Mouse (Mus musculus) kidney, adult 2 months (tissue): ENCODE results near the gene Gm5460. TPM values are rescaled to one million over a fixed set of nuclear protein-coding genes. Genes with fewer than 3 reads are reported as not detected.

Experiments
- DNase-seq: peaks from one replicate; pipeline ENCODE4 v3.0.0; 2021
- H3K27ac ChIP-seq: fragments of 200-500 bp; 2 replicates; pipeline ENCODE4 v1.5.1; 2012; ENCODE audit warnings: low read depth, low read length, control low read depth, inconsistent platforms; ENCODE audit not compliant: insufficient read depth
- H3K27me3 ChIP-seq: fragments of 200-500 bp; replicated peaks from 2 replicates; pipeline ENCODE4 v1.6.1; 2012; ENCODE audit warnings: mild to moderate bottlenecking, moderate library complexity, low read length, inconsistent platforms; ENCODE audit not compliant: control insufficient read depth, insufficient read depth
- H3K36me3 ChIP-seq: fragments of 200-500 bp; 2 replicates; pipeline ENCODE4 v1.6.1; 2012; ENCODE audit warnings: mild to moderate bottlenecking, moderate library complexity, low read length, inconsistent platforms; ENCODE audit not compliant: control insufficient read depth, insufficient read depth
- H3K4me1 ChIP-seq: fragments of 200-500 bp; 2 replicates; pipeline ENCODE4 v1.6.1; 2011; ENCODE audit warnings: low read length; ENCODE audit not compliant: control insufficient read depth, insufficient read depth
- H3K4me3 ChIP-seq: fragments of 200-500 bp; 2 replicates; pipeline ENCODE4 v1.5.1; 2011; ENCODE audit warnings: mild to moderate bottlenecking, low read depth, low read length, control low read depth; ENCODE audit not compliant: insufficient read depth
- CTCF ChIP-seq: fragments of 200-500 bp; conservative IDR thresholded peaks from 2 replicates; pipeline ENCODE4 v1.5.1; 2011; ENCODE audit warnings: low read depth, mild to moderate bottlenecking, control low read depth, low read length, moderate library complexity, mixed read lengths; ENCODE audit not compliant: insufficient read depth, insufficient read length
- POLR2A ChIP-seq: fragments of 200-500 bp; IDR thresholded peaks from one replicate; pipeline ENCODE4 v1.6.1; 2011; ENCODE audit warnings: low read depth, low read length, control low read depth
- WGBS: fragments of 180-500 bp; shearing (Covaris S2); methylation state at CpG from one replicate; pipeline ENCODE4 v1.1.7; 2018; 5-methylcytosine and 5-hydroxymethylcytosine counted together
- polyA plus RNA-seq: library from polyadenylated mRNA; depleted of rRNA; stranded (reverse); fragments of >200 nt; gene quantifications from 2 replicates; pipeline ENCODE4 v1.2.3, GENCODE M21; 2012

Gm5460 gene
- polyA plus RNA-seq, 1 experiment, result not detected

- TF ChIP-seq CTCF, result no peak
- TF ChIP-seq POLR2A, result no peak
- Histone ChIP-seq H3K4me1 (no peaks in the 10 kb centered on the region), H3K27ac (no peak overlapping the region), H3K27me3 (no peaks in the 10 kb centered on the region), H3K36me3 (no peaks in the 10 kb centered on the region), H3K4me3 (no peak overlapping the region)
- WGBS, result 91% methylated on average over 2 of the region's 2 CpGs
- no peak for DNase-seq
Observed at GRCm38 (mm10) chr14:34016938-34017337, 380 bp downstream of the Gm5460 start.

DNA sequence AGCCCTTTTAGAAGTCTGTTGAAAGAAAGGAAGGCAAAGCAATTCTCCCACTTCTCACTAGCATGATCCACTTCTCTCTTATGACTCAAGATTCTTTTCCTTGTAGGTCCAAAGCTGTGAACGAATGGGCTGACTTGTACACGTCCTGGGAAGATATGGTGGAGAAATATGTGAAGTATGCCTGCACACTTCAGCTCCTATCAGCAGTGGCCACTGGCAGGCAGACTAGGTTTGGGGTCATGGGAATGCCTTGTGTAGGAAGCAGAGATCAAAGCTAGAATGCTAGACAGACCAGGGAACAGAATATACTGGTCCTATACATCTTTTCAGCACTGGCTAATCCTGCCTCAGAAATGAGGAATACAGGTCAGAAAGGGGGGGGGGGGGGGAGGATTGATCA is 10.2 kb downstream of the Gm5460 start:
- no peak overlapping the region for H3K4me3 ChIP-seq
- WGBS, result 60% methylated on average over 2 of the region's 2 CpGs
- no peaks in the 10 kb centered on the region for H3K4me1 ChIP-seq
- no peak for TF ChIP-seq POLR2A
- no peak for TF ChIP-seq CTCF
- H3K36me3 ChIP-seq, result no peaks in the 10 kb centered on the region
- no peak for DNase-seq
- H3K27me3 ChIP-seq, result no peaks in the 10 kb centered on the region
- no peak overlapping the region for H3K27ac ChIP-seq

GRCm38 (mm10) chr14:34033841-34034610 is 17.5 kb downstream of the Gm5460 start:
- Histone ChIP-seq H3K36me3 (no peaks in the 10 kb centered on the region), H3K27me3 (no peaks in the 10 kb centered on the region), H3K4me3 (no peak overlapping the region), H3K27ac (no peak overlapping the region), H3K4me1 (no peaks in the 10 kb centered on the region)
- 89% methylated on average over 8 of the region's 8 CpGs for WGBS
- TF ChIP-seq POLR2A, result no peak
- no peak for TF ChIP-seq CTCF
- no peak for DNase-seq

DNA sequence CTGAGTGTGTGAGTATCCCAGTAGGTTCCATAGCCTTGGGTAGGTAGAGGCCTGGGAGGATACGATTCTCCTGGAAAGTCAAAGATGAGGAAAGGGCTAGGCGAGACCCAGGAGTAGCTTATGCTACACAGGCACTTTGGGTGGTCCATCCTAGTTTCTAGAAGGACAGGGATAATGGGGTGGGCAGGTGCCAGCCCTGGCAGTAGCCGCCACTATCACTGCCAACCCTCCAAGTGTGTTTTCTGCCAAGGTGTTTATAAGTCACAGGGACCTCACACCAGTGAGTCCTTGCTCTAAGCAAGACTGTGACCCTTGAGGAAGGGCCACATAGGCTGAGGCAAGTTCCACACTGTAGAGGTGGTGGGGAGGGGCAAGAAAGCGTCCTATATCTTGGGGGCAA is 24.7 kb downstream of the Gm5460 start:
- Histone ChIP-seq H3K36me3 (no peaks in the 10 kb centered on the region), H3K4me3 (no peak overlapping the region), H3K27ac (no peak overlapping the region), H3K4me1 (no peaks in the 10 kb centered on the region), H3K27me3 (no peaks in the 10 kb centered on the region)
- DNase-seq, result no peak
- TF ChIP-seq CTCF (no peak), POLR2A (no peak)
- 86% methylated on average over 4 of the region's 4 CpGs for WGBS

- no peak for DNase-seq
- no peaks in the 10 kb centered on the region for H3K36me3 ChIP-seq
- 73% methylated on average over 3 of the region's 3 CpGs for WGBS
Observed at GRCm38 (mm10) chr14:34043341-34043740, 26.8 kb downstream of the Gm5460 start.

DNA sequence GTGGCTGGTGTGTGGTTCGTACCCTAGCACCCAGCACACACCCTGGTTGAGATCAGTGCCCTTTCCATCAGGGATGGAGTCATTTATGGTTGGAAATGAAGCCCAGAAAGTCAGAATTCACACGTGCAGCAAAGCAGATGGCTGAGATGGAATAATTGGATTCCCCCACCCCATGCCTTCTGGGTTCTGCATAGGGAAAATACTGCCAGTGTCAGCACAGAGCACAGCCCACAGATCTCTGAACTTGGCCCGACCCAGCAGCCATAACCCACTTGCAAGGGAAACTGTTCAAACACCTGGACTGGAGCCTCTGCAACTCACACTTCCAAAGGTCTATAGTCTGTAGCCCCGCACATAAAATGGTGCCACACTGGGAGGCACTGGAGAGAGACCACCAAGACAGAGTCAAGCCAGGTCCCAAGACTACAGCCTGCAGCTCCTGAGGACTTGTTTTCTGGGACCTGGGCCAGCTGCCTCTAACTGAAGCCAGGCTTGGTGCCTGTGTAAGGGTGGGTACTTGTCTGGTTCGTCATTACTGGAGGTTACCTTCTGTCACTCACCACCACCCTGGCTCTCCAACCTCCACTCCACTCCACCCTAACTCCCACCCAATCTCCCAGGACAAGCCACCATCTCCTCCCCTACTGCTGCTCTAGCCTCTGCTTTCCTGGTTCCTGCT is 33.7 kb downstream of the Gm5460 start:
- Histone ChIP-seq H3K4me1 (no peaks in the 10 kb centered on the region), H3K4me3 (no peak overlapping the region), H3K36me3 (no peaks in the 10 kb centered on the region), H3K27me3 (no peaks in the 10 kb centered on the region), H3K27ac (no peak overlapping the region)
- no peak for DNase-seq
- no peak for TF ChIP-seq POLR2A
- TF ChIP-seq CTCF, result no peak
- 61% methylated on average over 5 of the region's 5 CpGs for WGBS

More at GRCm38 (mm10) chr14:34043341-34043740, 26.8 kb downstream of the Gm5460 start:
- TF ChIP-seq POLR2A, result no peak
- Histone ChIP-seq H3K27ac (no peak overlapping the region), H3K27me3 (no peaks in the 10 kb centered on the region), H3K4me3 (no peak overlapping the region), H3K4me1 (no peaks in the 10 kb centered on the region)

DNA sequence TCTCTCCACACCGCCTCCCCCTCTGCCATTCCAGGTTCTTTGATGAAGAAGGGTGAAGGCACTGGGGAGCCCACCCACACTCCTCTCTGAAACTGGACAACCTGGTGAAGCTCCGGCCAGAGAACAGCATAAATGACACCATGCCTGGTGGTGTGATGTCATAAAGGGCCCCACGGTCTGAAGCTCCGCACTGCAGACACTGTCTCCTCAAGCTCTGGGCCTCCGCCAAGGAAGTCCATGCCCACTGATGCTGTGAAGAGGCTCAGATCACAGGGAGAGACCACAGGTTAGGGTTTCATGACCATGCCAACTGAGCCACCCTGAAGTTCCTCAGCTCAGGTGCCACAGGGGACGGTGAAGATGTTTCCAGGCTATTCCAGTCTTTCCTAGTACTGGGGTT is 36.0 kb downstream of the Gm5460 start, which contains the start of gene Antxrl:
Gene Antxrl (plus strand): TSS at position 192 of the 400 bp plus-strand sequence.
- H3K27me3 ChIP-seq, result no peaks in the 10 kb centered on the region
- no peak within 1 kb of the TSS for H3K4me3 ChIP-seq
- no peak for TF ChIP-seq CTCF
- TF ChIP-seq POLR2A, result no peak
- DNase-seq, result no peak
- no peak within 1 kb of the TSS for H3K27ac ChIP-seq
- no peaks in the 10 kb centered on the region for H3K4me1 ChIP-seq
- WGBS, result 74% methylated on average over 6 of the region's 6 CpGs
- no peaks in the 10 kb centered on the region for H3K36me3 ChIP-seq
